Mouse (Mus musculus) bone marrow macrophage, adult 2 months (primary cell): Measurements from ENCODE around the gene Rapgef6. TPM values are rescaled to one million over a fixed set of nuclear protein-coding genes. Genes with fewer than 3 reads are reported as not detected.

Experiments
- H3K27ac ChIP-seq: 2 replicates; pipeline ENCODE4 v1.5.1; 2012; ENCODE audit warnings: low read depth, low read length; ENCODE audit not compliant: insufficient read depth
- H3K4me1 ChIP-seq: 2 replicates; pipeline ENCODE4 v1.6.1; 2012; ENCODE audit warnings: low read length; ENCODE audit not compliant: control insufficient read depth, insufficient read depth
- H3K4me3 ChIP-seq: 2 replicates; pipeline ENCODE4 v1.5.1; 2012; ENCODE audit warnings: mild to moderate bottlenecking, low read length, moderate library complexity; ENCODE audit not compliant: insufficient read depth
- CTCF ChIP-seq: IDR thresholded peaks from 2 replicates; pipeline ENCODE4 v1.5.1; 2012; ENCODE audit warnings: low read depth, mild to moderate bottlenecking, low read length, moderate library complexity
- POLR2A ChIP-seq: IDR thresholded peaks from 2 replicates; pipeline ENCODE4 v1.6.1; 2012; ENCODE audit warnings: mild to moderate bottlenecking, low read depth, low read length, borderline replicate concordance
- polyA plus RNA-seq: library from polyadenylated mRNA; stranded (reverse); fragments of >200 nt; gene quantifications from 2 replicates; pipeline ENCODE4 v1.2.4, GENCODE M21; 2012; ENCODE audit not compliant: missing spikeins, insufficient read depth, insufficient read length

Gene Rapgef6
- polyA plus RNA-seq, 1 experiment = 25.4 TPM

- peaks cover 41% of the 10 kb centered on the region for H3K4me1 ChIP-seq
- TF ChIP-seq POLR2A = no peak
- H3K4me3 ChIP-seq = peak overlapping the region; percentile 90
- H3K27ac ChIP-seq = peak overlapping the region; percentile 73
Measured at GRCm38 (mm10) chr11:54523431-54524001, 869 bp downstream of the Rapgef6 start.

GRCm38 (mm10) chr11:54528002-54528401 lies 5.4 kb downstream of the Rapgef6 start:
- Histone ChIP-seq H3K4me1 (peaks cover 36% of the 10 kb centered on the region), H3K27ac (no peak overlapping the region), H3K4me3 (no peak overlapping the region)
- TF ChIP-seq CTCF (no peak), POLR2A (no peak)

GRCm38 (mm10) chr11:54530391-54530790 lies 7.7 kb downstream of the Rapgef6 start:
- TF ChIP-seq POLR2A = no peak
- no peak for TF ChIP-seq CTCF
- H3K4me1 ChIP-seq = peaks cover 34% of the 10 kb centered on the region
- H3K27ac ChIP-seq = 0 out of 2 replicates have a peak overlapping the region, but pooled peaks have one; percentile 8

DNA sequence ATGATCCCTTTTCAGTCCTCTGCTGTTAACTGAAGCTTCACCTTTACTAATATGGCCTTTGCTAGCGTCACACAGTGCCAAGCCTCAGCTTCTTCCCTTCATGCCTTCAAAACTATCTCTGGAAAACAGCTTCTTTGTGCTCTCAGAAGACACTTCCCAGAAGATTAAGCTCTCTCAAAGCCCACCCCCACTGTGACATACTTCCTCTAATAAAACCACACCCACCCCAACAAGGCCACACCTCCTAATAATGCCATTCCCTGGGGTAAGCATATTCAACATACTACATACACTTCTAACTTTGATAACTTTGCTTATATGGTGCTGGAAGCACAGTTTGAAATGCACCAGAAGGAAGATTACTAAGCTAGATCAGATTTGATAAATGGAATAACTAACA lies 8.3 kb downstream of the Rapgef6 start:
- Histone ChIP-seq H3K4me3 (no peak overlapping the region), H3K27ac (no peak overlapping the region), H3K4me1 (peaks cover 30% of the 10 kb centered on the region)
- no peak for TF ChIP-seq CTCF
- TF ChIP-seq POLR2A = no peak

More at GRCm38 (mm10) chr11:54530391-54530790, 7.7 kb downstream of the Rapgef6 start:
- no peak overlapping the region for H3K4me3 ChIP-seq

DNA sequence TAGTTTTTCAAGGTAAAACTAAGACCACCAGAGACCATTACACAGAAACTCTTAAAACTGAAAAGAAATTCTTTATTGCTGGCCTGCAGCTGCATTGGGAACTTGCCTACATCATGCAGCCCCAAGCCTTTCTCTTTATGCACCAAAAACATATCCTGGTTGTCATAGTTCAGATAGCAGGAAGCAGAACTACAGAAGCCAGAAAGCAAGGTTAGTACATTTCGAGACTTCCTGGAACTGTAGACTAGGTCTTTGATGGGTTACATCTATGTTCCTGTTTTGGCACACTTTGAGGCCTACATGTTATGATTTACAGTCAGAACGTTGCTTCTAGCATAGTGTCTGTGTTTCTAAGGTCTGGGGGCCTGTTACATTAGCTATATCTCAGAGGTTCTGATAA lies 11.2 kb downstream of the Rapgef6 start:
- Histone ChIP-seq H3K4me1 (peaks cover 26% of the 10 kb centered on the region), H3K27ac (no peak overlapping the region), H3K4me3 (no peak overlapping the region)
- TF ChIP-seq CTCF = no peak
- no peak for TF ChIP-seq POLR2A

DNA sequence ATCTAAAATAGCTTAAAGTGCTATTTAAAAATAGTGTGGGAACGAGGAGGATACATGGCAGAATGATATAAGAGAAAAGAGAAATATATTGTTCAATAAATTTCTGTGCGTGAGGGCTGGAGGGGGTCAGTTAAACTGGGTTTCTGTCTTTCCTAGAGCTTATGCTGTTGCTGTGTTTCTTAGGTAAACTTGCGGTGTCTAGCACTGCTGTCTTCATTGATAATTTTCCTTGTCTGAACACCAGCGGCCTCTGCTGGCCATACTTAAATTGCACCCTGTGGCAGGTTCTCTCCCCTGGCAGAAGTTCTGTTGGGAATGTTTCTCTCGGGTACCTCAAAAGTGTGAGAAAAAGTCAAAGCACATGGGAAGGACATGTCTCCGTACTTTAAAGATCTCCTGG lies 12.2 kb downstream of the Rapgef6 start:
- peak; percentile 75 for TF ChIP-seq CTCF
- no peak for TF ChIP-seq POLR2A
- Histone ChIP-seq H3K4me3 (no peak overlapping the region), H3K27ac (no peak overlapping the region), H3K4me1 (peaks cover 31% of the 10 kb centered on the region)

- Histone ChIP-seq H3K4me3 (no peak overlapping the region), H3K4me1 (peaks cover 11% of the 10 kb centered on the region), H3K27ac (no peak overlapping the region)
- no peak for TF ChIP-seq CTCF
- no peak for TF ChIP-seq POLR2A
Measured at GRCm38 (mm10) chr11:54539031-54539430, 16.4 kb downstream of the Rapgef6 start.

GRCm38 (mm10) chr11:54539486-54539885 lies 16.8 kb downstream of the Rapgef6 start:
- H3K4me3 ChIP-seq = no peak overlapping the region
- TF ChIP-seq CTCF (no peak), POLR2A (no peak)
- no peak overlapping the region for H3K27ac ChIP-seq
- peaks cover 13% of the 10 kb centered on the region for H3K4me1 ChIP-seq

- Histone ChIP-seq H3K4me3 (no peak overlapping the region), H3K4me1 (peaks cover 17% of the 10 kb centered on the region), H3K27ac (no peak overlapping the region)
- TF ChIP-seq POLR2A = no peak
- TF ChIP-seq CTCF = no peak
Measured at GRCm38 (mm10) chr11:54540328-54540727, 17.7 kb downstream of the Rapgef6 start.

GRCm38 (mm10) chr11:54542414-54542813 lies 19.8 kb downstream of the Rapgef6 start:
- no peak overlapping the region for H3K4me3 ChIP-seq
- peaks cover 15% of the 10 kb centered on the region for H3K4me1 ChIP-seq
- H3K27ac ChIP-seq = no peak overlapping the region
- TF ChIP-seq CTCF = no peak
- no peak for TF ChIP-seq POLR2A

DNA sequence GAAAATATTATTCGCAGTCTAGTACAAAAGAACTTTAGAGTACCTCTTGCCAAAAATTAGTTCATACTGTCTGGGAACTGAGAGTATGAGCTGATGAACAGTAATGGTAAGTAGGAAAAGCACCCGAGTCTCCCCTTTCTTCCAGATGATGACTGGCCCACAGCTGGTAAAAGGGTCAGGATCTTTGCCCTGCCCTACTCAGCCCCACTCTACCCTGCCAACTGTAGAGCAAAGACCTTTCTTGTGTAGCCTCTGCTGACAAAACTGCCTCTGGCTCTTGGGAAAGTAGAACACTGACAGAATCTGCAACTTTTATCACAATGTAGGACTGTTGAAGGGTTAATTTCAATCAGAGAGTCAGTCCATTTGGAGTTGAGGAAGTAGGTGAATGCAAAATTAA lies 32.3 kb downstream of the Rapgef6 start:
- Histone ChIP-seq H3K4me1 (peaks cover 4% of the 10 kb centered on the region), H3K27ac (no peak overlapping the region), H3K4me3 (no peak overlapping the region)
- no peak for TF ChIP-seq CTCF
- TF ChIP-seq POLR2A = no peak
